Mouse (Mus musculus) urinary bladder, postnatal 36 days (tissue): ENCODE measurements at regions not wholly inside any gene's neighbourhood (a gene's known extent, or its start where the extent isn't known, plus 50 kb on each side); places are given as distances from the start of the nearest gene placed in this dataset.
"Not testable (repeated sequence)": the region's sequence is repeated elsewhere in the genome, so short reads cannot be mapped to it uniquely, and the experiment has no call there.

ENCODE experiments used
- DNase-seq, 2 experiments: peaks; one replicate each; pipeline ENCODE4 v3.0.0; 2022; ENCODE audit warnings: low spot score in 2 of 2, mixed read lengths in 1 of 2

DNA sequence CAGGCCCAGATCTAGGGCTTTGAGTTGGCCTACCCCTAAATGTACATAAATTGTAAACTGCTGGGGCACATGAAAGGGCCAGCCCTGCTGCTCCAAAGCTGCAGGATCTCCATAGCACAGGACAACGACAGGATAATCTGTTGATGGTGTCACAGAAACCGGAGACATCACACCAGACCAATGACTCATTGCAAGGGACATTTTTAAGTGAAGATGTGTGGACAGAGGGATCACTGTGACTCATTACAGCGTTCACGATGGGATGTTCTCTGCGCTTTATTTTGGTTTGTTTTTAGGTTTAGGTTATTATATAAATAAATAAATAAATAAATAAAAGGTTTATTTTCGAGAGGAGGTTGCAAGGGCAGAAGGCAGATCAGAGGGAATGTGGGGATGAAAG is 216.9 kb upstream of the Klf3 start:
- DNase-seq = no peak

DNA sequence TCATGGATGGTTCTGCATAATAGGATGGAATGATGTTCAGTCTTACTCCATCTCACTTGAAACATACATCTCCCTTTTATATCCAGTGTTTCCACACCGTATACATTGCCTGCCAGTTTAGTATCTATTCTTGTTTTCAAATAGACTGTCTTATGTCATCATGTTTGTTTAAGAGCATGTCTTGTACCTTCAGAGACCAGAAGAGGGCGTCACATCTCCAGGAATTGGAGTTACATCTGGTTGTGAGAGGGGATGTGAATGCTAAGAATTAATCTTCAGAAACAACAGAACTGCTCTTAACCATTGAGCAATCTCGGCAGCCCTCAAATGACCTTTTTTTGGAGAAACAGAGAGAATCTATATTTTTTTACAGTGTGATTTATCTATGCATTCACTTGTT is 216.3 kb upstream of the Klf3 start:
- no peak for DNase-seq

DNA sequence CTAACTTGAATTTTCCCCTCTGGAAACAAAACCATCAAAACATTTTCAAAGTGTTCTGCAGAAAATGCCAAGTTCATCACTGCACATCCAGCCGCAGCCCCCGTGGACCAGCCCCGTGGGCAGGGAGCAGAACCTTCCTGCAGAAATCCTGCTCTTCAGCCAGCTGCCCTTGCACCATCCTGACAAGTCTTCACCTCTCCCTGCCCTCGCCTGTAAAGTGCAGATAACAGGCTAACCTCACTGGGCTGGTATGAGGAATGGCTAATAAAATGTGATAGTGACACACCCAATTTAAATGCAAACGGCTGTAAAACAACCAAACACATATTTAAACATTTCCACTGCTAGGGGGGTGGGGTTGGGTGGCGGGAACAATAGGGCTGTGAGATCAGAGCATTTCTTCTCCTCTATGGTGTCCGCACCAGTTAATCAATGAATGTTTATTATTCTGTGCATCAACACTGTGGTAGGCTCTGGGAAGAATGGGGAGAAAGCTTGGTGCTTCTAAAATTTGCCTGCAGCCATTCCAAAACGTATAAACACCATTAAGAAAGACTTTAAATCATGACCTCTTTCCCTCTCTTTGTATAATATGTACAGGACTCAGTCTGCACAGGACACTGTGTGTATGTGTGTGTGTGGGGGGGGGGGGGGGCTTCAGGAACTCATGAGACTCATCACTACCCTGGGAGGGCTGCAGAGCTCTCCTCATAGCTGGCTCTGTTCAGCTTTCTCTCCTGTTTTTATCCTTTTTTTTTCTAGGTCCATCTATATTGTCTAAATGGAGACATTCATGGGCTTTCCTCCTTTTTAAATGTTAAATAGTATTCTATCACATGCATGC is 215.1 kb upstream of the Klf3 start:
- DNase-seq = peak in 1 of 2 experiments; percentile 52

DNA sequence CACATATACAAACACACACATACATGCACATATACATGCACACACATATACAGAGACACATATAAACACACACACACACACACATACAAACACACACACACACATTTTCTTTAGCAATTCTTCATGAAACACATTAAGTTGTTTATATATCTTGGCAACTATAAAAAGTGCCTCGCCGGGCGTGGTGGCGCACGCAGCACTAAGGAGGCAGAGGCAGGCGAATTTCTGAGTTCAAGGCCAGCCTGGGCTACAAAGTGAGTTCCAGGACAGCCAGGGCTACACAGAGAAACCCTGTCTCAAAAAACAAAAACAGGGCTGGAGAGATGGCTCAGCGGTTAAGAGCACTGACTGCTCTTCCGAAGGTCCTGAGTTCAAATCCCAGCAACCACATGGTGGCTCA is 214.4 kb upstream of the Klf3 start:
- DNase-seq = not testable (repeated sequence)

DNA sequence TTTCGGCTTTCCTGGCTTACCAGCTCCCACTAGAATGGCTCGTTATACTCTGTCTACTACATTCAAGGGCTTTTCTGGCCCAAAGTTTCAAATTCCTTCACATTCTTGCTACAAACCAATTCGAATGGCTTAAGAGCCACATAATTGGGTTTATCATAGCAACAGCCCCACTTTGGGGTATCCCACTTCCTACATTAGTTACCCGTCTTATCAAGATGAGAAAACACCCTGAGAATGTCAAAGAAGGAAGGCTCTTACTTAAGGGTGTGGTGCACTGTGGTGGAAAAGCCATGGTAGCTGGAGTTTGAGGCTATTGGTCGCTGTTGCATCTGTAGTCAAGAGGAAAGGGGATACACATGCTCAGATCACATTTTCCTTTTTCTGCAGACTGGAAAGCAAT is 213.2 kb upstream of the Klf3 start:
- DNase-seq = no peak

GRCm38 (mm10) chr5:64590747-64591146 is 212.4 kb upstream of the Klf3 start:
- DNase-seq = no peak

- DNase-seq = no peak
Measured at GRCm38 (mm10) chr5:64591792-64592191, 211.4 kb upstream of the Klf3 start.

GRCm38 (mm10) chr5:64595220-64595619 is 208.0 kb upstream of the Klf3 start:
- DNase-seq = no peak

- DNase-seq = no peak
Measured at GRCm38 (mm10) chr5:64595751-64596344, 207.3 kb upstream of the Klf3 start.

- DNase-seq = no peak
Measured at GRCm38 (mm10) chr5:64597021-64597420, 206.2 kb upstream of the Klf3 start.

DNA sequence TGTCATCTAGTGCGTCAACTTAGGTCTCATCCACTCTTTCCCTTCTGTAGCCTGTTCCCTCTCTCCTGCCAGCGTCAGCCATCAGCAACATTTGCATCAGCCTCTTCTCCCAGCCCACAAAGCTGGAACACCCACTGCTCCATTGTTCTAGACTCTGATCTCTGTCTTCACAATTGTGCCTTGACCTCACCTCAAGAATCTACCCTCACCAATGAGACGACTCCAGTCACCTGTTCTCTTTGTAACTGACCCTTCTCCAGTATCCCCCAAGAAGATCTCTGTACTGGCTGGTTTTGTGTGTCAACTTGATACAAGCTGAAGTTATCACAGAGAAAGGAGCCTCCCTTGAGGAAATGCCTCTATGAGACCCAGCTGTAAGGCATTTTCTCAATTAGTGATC is 205.7 kb upstream of the Klf3 start:
- DNase-seq = no peak

DNA sequence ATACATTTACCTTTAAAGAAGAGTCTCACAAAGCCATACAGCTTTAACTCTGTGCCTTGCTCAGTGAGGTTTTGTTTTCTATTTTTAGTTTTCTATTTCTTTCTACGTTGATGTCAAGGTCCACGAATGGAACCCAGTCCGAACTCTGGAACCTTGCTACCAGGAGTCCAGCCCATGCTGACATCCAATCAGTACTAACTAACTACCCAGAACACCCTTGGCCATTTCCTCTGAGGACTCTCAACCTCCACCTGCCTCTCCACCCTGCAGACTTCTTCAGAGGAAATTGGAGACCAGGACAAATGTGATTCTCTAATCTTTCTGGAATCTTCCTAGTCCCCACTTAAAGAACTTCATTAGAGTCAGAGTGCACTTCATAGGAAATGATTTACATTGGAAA is 204.6 kb upstream of the Klf3 start:
- DNase-seq = no peak

DNA sequence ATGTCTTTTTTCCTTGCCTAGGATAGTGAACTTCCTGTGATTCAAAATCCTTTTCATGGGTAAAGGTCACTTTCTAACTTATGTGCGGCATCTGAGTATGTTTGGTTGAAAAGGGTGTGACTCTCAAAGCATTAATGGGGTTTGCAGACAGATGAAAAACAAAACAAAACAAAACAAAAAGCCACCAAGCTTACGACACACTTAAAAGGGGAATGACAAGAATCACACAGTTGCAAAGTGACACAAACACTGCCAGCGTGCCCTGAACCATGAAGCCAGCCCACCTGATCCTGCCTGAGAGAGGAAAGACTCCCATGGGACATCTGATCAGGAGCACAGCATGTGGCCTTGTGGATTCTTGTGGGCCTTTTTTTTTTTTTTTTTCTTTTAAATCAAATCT is 204.2 kb upstream of the Klf3 start:
- no peak for DNase-seq

DNA sequence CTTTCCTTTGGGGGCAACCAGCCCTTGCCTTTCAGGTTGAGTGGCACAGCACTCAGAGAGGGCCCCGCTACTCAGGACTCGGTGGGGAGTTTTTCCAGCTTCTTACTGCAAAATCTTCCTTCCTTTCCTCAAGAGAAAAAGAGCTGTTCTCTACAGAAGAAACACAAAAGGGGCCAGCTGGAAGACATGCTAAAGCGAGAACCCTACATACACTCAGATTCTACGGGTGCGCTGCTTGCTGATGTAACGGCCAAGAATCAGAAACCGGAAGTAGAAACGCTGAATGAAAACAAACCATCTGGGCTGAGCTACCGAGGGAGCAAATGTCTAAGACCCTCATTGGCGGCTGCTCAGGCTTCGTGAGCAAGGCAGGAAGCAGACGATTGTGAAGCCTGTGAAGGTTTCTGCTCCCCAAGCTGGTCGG is 203.3 kb upstream of the Klf3 start:
- DNase-seq = no peak

GRCm38 (mm10) chr5:64600392-64600791 is 202.8 kb upstream of the Klf3 start:
- DNase-seq = no peak

- DNase-seq = no peak
Measured at GRCm38 (mm10) chr5:64600811-64601210, 202.4 kb upstream of the Klf3 start.

GRCm38 (mm10) chr5:64601285-64601684 is 201.9 kb upstream of the Klf3 start:
- no peak for DNase-seq

GRCm38 (mm10) chr5:64601832-64602231 is 201.4 kb upstream of the Klf3 start:
- no peak for DNase-seq

GRCm38 (mm10) chr5:64602356-64602936 is 200.7 kb upstream of the Klf3 start:
- no peak for DNase-seq

- DNase-seq = no peak
Measured at GRCm38 (mm10) chr5:64602996-64603755, 200.0 kb upstream of the Klf3 start.

GRCm38 (mm10) chr5:64605171-64605570 is 198.0 kb upstream of the Klf3 start:
- DNase-seq = no peak

DNA sequence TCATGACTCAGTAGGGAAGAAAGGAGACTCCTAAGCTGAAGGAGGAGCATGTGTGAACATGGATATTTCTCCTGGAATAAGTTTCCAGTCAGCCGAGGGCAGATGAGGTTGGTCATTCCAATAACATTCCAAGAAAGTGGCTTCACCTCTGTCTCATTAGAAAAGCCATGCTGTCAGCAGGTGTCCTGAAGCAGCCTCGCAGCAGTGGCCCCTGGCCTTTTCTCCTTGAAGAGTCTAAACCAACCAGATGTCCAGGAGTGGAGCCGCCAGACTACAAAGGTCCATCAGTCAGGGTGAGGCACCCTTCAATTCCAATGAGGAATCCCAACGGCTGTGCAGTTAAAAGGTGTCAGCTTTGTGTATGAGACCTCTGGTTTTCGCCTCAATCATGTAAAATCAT is 197.2 kb upstream of the Klf3 start:
- DNase-seq = no peak
